Mouse (Mus musculus) ovary, adult 18-20 months (tissue): ENCODE data around the gene Tspan31.
A peak's percentile ranks its signal among the peaks of the same experiment; 100 is the strongest.

Experiments
- DNase-seq: peaks from one replicate; pipeline ENCODE4 v3.0.0; 2022; ENCODE audit warnings: low spot score, mixed read lengths

Tspan31 gene

DNA sequence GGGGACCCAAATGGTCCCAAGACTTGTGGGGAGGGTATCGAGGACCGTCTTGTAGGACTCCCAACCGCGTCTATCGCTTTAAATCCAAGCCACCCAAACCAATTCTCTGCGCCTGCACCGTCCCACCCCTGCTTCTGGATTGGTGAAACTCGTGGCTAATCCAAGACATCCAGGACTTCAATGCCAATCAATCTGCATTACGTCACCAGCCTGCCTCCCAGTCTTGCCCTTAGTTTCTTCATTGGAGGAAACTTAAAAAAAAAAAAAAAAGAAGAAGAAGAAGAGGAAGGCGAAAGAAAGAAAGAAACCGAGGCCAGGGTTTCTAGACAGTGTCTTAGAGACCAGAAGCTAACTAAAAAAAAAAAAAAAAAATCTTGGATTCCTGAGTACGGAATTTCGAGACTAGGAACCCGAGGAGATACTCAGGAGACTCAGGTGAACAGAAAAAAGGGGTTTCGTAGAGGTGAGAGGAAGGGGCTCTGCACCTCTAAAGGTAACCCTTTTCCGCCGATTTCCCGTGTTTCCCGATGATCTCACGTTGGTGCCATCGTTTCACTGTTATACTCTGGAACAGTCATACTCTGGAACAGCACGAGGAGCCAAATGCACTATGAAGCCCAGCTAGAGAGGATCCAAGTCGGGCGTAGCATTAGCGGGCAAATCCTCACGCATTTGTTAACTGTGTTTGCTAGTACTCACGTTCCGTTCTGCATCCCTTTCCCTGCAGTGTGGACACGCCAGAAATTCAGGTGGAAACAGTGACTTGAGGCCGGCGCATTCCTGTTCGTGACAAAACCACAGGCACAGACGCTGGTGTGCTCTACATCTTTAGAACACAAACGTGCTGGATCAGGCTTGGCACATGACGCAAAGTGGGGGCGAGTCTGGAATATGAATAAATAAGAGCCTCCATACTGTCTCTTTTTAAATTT lies at the start of gene Tspan31:
Gene Tspan31 (minus strand): TSS at position 75 of the 932 bp plus-strand sequence.
- DNase-seq = peak; percentile 92

DNA sequence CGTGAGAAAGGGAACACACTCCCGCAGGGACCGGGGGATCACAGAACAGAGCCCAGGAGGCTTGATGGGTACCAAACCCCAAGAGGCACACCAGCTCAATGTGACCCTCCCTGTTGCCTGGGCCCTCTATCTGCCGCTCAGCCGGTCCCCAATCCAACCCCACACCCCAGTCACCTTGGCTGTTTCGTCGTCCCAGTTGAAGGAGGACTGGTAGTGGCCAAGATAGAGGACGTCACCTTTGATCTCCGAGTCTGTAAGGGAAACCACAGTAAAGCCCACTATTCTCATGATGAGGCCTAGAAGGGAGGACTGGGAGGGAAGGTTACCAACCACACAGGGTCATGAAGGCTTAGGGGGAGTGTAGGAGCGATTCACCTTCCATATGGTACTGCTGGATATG lies 49.2 kb upstream of the Tspan31 start:
- DNase-seq = no peak

DNA sequence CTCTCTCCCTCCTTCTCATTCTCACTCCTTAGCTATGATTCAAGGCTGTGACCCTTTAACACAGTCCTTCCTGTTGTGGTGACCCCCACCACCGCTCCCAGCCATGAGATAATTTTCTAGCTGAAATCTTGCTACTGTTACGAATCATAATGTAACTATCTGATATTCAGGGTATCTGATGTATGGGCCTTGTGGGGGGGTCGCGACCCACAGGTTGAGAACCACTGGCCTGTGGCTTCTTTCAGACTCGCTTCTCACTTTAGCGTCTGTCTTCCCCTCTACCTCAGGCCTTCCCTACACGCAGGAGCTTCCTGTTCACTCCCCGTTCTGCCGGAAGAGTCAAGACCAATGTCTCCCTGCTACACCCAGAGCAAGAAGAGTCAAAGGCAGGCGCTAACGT lies 48.4 kb upstream of the Tspan31 start:
- no peak for DNase-seq

DNA sequence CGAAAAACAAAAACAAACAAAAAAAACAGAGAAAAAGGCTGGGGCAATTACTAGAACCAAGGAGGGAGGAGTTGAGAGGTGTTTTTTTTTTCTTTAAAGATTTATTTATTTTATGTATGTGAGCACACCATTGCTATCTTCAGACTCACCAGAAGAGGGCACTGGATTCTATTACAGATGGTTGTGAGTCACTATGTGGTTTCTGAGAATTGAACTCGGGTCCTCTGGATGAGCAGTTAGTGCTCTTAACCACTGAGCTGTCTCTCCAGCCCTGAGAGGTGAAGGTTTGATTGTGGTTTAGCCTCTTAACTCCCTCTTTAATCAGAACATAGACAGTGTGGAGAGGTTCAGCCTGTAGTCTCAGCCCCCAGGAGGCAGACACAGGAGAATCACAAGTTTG lies 45.0 kb upstream of the Tspan31 start:
- DNase-seq = no peak

DNA sequence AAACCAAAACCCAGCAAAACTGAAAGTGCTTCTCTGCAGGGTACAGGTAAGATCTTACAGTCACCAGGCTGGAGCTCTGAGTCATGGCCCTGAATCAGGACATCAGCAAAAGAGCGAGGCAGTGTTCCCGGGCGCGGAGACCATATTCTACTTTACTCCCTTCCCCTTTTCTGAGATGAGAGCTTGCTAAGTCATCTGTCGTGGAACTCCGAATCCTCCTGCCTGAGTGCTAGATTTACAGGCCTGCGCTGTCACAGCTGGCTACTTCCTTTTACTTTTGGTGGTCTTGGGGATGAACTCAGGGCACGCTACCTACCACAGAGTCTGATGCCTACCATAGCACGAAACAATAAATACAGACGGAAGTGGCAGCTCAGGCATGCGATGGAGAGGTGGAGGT lies 44.3 kb upstream of the Tspan31 start:
- no peak for DNase-seq

DNA sequence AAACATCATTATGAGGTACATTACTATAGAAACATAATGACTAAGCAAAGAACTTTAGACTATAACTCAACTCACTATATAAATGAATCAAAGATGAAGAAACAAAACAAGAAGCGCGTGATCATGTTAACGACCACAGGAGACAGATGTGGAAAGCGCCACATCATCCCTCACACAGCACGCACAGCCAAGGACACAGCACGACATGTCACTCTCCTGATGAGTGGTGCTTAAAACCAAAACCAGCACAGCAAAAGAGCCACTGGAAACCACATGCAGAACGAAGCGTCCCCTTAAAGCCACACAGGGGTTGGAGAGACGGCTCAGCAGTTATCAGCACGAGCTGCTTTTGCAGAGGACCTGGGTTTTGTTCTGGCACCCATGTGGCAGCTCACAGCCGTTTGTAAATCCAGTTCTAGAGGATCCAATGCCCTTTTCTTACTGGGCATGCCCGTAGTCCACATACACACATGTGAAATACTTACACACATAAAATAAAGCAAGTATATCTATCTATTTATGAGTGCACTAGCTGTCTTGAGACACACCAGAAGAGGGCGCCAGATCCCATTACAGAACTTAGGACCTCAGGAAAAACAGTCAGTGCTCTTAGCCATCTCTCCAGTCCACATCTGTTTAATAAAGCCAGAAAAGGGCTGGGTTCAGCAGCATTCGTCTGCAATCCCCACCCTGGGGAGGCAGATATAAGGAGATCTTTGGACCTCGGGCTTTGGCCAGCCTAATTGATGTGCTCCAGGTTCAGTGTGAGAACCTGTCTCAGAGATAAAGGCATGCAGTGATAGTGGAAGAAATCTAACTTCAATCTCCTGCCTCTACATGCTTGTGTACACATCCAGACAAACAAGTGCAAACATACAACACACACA lies 41.2 kb upstream of the Tspan31 start:
- no peak for DNase-seq

DNA sequence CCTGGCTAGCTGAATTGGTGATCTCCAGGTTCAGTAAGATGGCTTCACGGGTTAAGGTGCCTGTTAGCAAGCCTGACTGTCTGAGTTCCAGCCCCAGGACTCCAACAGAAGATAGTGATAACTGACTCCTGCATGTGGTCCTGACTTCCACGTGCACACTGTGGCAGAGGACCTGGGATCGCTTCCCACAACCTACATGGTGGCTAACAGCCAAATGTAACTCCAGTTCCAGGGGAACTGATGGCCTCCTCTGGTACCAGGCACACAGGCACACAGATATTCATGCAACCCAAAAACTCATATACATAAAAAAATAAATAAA lies 38.2 kb upstream of the Tspan31 start:
- DNase-seq = no peak

DNA sequence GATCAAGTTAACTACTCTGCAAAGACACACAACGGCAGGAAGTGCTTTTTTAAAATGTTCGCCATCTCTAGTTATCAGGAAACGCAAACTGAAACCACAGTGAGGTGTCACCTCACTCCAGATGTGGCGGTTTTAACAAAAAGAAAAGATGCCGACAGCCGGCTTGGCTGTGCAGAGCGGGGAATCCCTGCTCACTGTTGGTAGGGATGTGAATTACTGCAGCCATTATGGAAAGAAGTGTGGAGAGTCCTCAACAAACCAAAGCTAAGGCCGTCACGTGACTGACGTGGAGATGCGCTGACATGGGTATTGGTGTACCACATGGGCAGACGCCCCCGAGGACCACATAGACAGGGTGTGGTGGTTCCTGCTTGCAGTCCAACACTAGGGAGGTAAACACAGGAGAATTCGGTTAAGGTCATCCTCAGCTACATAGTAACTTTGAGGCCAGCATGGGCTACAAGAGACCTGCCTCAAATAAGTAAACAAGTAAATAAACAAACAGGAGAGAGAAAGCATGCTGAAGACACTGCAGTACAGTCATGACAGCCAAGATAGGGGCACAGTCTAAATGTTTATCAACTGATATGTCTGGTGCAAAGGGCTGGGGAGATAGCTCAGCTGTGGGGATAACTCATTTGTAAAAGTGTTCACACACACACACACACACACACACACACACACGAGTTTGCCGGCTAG lies 37.6 kb upstream of the Tspan31 start:
- no peak for DNase-seq

DNA sequence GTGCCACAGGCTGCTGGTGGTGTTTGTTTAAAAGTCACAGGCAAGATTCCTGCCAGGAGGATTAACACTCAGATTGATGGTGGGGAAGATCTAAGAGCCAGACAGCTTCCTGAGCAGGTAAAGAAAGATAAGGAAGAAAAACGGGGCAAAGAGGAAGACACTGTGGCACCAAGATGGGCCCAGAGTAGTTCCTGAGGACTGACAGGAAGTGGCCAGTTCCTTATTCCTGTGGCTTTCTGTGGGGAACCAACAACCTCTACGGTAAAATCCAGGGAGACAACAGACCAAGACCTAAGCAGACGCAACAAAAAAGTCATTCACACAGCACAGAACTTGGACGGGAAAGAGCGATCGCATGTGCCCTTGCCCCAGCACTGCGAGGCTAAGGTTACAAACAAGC lies 33.6 kb upstream of the Tspan31 start:
- no peak for DNase-seq

DNA sequence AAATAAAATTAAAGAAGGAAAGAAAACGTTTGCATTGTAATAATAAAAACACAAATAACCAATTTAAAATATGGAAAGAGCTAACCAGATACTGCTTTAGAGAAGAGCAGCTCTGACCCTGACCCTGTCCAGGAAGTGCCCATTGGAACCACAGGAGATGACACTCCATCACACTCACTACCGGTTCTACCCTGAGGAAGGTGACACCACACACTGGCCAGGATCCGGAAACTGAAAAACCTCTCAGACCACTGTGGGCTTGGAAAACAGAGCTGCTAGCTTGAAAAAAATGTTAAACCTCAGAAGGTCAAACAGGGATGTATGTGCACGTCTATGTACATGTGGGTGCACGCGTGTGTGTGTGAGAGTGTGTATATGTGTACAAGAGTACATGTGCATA lies 31.1 kb upstream of the Tspan31 start:
- no peak for DNase-seq

DNA sequence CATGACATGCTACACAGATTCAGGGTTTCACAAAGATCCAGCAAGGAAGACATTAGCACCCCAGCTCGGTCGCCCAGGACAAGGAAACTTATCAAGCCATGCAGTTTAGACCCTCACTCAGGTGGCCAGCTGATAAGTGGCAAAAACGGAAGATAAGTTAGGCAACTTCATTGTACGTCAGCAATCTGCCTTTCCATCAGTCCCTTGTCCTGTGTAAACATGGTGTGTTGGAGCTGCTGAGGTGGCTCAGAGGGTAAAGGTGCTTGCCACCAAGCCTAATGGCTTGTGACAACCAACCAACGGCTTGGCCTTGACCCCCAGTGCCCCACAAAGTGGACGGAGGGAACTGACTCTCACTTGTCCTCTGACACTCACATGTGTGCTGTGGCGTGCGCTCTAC lies 30.4 kb upstream of the Tspan31 start:
- DNase-seq = no peak

DNA sequence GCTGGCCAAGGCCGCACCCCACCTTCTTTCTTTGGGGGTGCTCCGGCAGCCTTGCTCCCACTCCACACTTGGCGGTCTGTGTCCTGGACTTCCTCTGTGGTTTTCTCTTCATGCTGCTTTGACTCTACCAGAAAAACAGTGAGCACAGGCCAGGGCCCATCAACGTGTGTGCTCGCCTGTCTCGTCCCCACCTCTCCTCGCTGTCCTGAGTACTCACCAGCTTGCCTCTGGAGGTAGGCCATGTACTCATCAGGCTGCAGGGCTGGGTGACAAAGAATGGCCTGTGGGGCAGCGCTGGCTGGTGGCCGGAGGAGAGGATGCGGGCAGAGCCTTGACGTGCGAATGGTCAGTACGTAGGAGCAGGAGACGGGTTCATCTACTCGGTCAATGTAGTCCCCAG lies 29.8 kb upstream of the Tspan31 start:
- DNase-seq = no peak

DNA sequence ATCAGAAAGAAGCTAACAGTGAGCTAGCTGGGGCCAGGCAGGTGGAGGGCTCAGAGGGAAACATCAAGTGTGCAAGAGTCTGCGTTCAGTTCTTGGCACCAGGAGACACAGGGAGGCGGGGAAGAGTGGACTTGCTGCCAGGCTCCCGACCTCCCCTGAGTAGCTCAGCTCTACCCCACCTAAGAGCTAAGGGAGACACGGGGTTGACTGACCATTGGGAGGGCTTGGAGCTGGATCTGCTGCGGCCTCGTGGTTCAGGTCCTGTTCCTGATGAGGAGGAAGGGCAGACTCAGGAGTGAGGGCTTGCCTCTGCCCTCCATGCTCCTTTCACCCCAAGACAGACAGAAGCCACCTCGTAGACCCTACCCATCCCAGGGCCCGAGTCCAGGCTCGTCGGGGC lies 29.1 kb upstream of the Tspan31 start:
- DNase-seq = no peak

DNA sequence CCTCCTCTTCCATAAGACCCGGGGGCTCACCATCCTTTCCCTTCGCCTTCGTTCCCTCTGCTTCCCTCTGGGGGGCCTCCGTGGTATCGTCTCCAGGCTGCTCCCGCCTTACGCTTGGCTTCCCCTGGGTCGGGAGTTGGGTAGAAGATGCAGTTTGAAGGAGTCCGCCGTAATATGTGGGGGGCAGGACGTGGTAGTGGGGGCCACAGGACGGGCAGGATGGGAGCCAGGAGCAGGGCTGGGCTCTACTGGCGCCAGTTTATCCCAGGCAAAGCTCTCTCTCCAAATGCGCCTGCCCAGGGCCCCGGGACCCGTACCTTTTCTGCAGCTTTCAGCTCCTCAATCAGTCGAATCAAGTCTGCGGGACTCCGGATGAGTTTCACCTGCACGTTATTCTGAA lies 28.4 kb upstream of the Tspan31 start:
- DNase-seq = no peak

DNA sequence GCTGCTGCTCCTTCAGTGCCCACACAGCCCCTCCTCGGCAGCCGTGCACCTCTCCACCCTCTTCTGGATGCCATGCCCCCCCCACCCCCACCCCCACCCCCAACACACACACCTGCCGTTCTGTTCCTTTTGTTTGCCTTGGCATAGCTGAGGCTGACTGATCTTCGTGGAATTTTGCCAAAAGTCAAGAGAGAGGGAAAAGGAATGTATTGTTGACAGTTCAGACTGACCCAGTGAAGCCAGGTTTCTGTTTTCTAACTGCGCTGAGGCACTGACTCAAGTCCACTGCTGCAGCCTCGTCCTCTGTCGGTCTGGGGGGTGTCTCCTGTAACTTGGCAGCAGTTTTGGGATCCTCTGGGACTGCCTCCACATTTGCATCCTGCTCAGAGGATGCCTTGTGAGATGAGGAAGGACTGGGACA lies 24.3 kb upstream of the Tspan31 start:
- DNase-seq = peak; percentile 45

DNA sequence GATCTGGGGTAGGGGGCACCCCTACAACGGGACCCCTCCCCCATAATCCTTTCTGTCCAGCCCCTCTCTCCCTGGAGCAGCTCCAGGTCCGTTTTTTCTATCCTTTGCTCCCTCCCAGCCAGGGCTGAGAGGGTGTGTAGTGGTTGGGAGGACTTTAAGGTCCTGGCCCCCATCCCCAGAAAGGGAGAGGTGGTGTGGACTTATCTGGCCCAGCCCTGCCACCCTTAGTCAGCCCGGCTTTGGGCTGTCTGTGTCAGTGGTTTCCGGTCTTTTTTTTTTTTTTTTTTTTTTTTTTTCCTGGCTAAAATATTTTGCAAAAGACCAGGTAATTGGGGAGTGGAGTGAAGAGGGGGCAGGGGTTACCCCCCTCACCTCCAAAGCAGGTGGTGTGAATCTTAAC lies 22.7 kb upstream of the Tspan31 start:
- DNase-seq = no peak

DNA sequence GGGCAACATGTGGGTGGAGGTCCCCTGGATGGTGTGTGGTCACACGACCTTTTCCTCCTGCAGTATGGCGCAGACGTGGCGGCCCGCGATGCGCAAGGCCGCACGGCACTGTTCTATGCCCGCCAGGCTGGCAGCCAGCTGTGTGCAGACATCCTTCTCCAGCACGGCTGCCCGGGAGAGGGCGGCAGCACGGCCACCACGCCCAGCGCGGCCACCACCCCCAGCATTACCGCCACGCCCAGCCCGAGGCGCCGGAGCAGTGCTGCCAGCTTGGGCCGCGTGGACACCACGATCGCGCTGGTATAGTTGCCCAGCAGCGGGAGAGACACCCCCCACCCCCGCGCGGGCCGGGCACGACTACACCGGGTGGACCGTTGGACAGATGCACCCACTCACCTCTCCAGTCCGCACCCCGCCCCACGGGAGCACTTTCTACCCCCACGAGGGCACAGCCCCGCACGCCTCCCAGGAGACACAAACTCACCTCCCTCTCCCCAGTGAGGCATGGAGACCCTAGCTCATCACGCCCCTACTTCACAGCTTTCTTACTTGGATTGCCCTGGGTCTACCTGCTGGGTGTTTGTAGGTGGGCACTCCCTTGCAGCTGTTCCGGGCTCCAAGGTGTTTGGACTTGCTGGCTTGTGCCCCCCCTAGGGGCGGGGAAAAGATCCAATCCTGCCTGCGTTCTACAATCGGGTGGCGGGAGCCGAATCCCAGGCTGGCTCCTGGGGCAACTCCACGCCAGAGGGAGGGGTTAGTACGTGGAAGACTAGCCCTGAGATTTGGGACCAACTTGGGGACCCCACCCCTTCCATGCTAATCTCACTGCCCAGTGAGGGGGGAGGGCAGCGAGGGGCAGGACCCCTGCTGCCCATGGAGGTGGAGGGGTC lies 21.7 kb upstream of the Tspan31 start:
- peak; percentile 51 for DNase-seq

DNA sequence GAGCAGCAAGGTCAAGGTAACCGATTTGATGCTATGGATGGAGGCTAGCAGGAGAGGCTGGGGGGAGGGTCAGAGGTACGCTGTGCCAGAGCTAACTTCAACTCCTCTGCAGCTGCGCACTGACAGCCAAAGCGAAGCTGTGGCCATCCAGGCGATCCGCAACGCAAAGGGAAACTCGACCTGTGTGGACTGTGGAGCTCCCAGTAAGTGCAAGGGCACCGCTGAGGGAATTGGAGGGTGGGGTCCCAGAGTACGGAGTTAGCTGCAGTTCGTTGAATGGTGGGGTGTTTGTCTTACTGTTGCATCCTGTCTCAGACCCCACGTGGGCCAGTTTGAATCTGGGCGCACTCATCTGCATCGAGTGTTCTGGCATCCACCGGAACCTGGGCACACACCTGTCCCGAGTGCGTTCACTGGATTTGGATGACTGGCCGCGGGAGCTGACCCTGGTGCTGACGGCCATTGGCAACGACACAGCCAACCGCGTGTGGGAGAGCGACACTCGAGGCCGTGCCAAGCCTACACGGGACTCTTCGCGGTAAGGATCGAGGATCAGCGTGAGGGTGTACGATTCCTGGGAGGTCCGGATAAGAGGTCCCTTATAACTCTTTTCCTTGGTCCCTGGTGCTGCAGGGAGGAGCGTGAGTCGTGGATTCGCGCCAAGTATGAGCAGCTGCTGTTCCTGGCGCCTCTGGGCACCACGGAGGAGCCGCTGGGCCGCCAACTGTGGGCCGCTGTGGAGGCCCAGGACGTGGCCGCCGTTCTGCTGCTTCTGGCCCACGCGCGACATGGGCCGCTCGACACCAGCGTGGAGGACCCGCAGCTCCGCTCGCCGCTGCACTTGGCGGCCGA lies 20.7 kb upstream of the Tspan31 start:
- DNase-seq = no peak

DNA sequence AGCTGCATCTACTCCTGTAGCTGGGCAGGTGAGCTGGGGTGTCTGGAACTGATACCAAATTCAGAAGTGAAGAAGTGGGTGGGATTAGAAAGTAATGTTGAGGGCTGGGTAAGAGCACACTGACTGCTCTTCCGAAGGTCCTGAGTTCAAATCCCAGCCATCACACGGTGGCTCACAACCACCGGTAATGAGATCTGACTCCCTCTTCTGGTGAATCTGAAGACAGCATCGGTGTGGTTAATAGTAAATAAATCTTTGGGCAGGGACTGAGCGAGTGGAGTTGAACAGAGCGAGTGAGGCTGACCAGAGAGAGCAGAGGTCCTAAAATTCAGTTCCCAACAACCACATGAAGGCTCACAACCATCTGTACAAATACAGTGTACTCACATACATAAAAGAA lies 15.6 kb upstream of the Tspan31 start:
- no peak for DNase-seq

DNA sequence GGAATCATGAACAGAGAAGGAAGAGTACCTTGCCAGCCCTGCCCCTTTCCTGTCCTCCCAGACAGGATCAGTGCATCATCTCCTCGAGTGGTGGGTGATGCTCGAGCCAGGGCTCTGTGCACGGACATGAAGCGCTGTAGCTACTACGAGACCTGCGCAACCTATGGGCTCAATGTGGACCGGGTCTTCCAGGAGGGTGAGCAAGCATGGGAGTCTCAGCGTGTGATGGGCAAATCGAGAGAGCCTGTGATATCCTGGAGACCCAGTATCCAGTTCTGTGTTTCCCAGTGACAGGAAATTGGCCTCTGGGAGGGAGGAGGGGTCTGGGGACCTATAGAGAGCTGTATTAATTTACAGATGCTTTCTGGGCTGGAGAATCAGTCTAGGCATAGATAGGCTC lies 15.0 kb upstream of the Tspan31 start:
- DNase-seq = no peak

DNA sequence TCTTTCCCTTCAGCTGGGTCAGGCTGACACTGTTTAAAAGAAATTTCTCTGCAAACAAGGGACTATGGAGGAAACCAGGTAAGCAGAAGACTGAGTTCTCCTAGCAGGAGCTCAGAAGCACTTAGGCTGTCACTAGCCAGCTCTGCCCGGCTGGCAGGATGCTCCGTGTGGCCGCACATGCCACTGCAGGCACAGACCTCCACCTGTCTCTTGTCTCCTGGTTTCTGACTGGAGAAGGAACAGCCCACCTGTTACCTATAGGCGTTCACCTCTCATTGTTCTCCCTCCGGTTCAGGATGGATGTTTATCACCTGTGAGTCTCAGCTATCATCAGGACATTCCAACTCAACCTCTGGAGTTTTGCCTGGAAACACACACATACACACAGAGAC lies 13.8 kb upstream of the Tspan31 start:
- DNase-seq = no peak
